Mouse (Mus musculus) limb, embryonic 14.5 days (tissue): ENCODE measurements around the gene Asic2. TPM values are rescaled to one million over a fixed set of nuclear protein-coding genes. Genes with fewer than 3 reads are reported as not detected.

Experiments
- ATAC-seq: fragments of 200-750 bp; cut with Nextera tagmentation; 2 replicates; pipeline ENCODE4 v1.8.0; 2017; ENCODE audit warnings: low read depth, moderate number of reproducible peaks, moderate TSS enrichment; ENCODE audit not compliant: low FRiP score
- DNase-seq: peaks from one replicate; pipeline ENCODE4 v3.0.0-alpha.2; 2015; ENCODE audit warnings: low spot score
- H3K27ac ChIP-seq: fragments of 300-500 bp; sonication (generic); replicated peaks from 2 replicates; pipeline ENCODE4 v1.5.1; 2014; ENCODE audit warnings: low read depth, mild to moderate bottlenecking, low read length, moderate library complexity, mixed read lengths
- H3K27me3 ChIP-seq: fragments of 300-500 bp; sonication (generic); 2 replicates; pipeline ENCODE4 v1.6.1; 2014; ENCODE audit warnings: low read length, mixed read lengths; ENCODE audit not compliant: control insufficient read depth, insufficient read depth
- H3K36me3 ChIP-seq: fragments of 300-500 bp; sonication (generic); 2 replicates; pipeline ENCODE4 v1.6.1; 2014; ENCODE audit warnings: mild to moderate bottlenecking, low read length, moderate library complexity, mixed read lengths; ENCODE audit not compliant: control insufficient read depth, insufficient read depth
- H3K4me1 ChIP-seq: fragments of 300-500 bp; sonication (generic); 2 replicates; pipeline ENCODE4 v1.6.1; 2014; ENCODE audit warnings: antibody characterized with exemption, low read length, mixed read lengths; ENCODE audit not compliant: control insufficient read depth, insufficient read depth
- H3K4me2 ChIP-seq: fragments of 300-500 bp; sonication (generic); replicated peaks from 2 replicates; pipeline ENCODE4 v1.6.1; 2014; ENCODE audit warnings: low read depth, mild to moderate bottlenecking, low read length, moderate library complexity; ENCODE audit not compliant: severe bottlenecking
- H3K4me3 ChIP-seq: fragments of 300-500 bp; sonication (generic); replicated peaks from 2 replicates; pipeline ENCODE4 v1.5.1; 2014; ENCODE audit warnings: low read length
- H3K9ac ChIP-seq: fragments of 300-500 bp; sonication (generic); 2 replicates; pipeline ENCODE4 v1.6.1; 2014; ENCODE audit warnings: mild to moderate bottlenecking, low read depth, low read length, moderate library complexity; ENCODE audit not compliant: severe bottlenecking
- H3K9me3 ChIP-seq: fragments of 300-500 bp; sonication (generic); 2 replicates; pipeline ENCODE4 v1.6.1; 2016; ENCODE audit warnings: low read length; ENCODE audit not compliant: control insufficient read depth
- POLR2A ChIP-seq: fragments of 200-500 bp; IDR thresholded peaks from 2 replicates; pipeline ENCODE4 v1.8.0; 2012; ENCODE audit warnings: inconsistent platforms, mild to moderate bottlenecking, moderate library complexity, borderline replicate concordance; ENCODE audit not compliant: insufficient read depth, insufficient read length; ENCODE audit errors: extremely low read depth
- WGBS: fragments of 180-500 bp; shearing (Covaris S2); extraction: QIAGEN DNeasy Blood & Tissue Kit; methylation state at CpG from one replicate; pipeline ENCODE4 v1.1.7; 2014; 5-methylcytosine and 5-hydroxymethylcytosine counted together
- polyA plus RNA-seq, 2 experiments: library from polyadenylated mRNA; depleted of rRNA in 1 of 2; stranded (reverse) in 1 of 2; unstranded in 1 of 2; fragments of >200 nt; fragmentation: Nextera tagmentation in 1 of 2; extraction: Ambion mirVana in 1 of 2; gene quantifications; 2 replicates each; pipeline versions ENCODE4 v1.2.1 to v1.2.3; 2012 to 2014

Asic2 gene
- polyA plus RNA-seq, 2 experiments = 0.72 to 1.3 TPM

DNA sequence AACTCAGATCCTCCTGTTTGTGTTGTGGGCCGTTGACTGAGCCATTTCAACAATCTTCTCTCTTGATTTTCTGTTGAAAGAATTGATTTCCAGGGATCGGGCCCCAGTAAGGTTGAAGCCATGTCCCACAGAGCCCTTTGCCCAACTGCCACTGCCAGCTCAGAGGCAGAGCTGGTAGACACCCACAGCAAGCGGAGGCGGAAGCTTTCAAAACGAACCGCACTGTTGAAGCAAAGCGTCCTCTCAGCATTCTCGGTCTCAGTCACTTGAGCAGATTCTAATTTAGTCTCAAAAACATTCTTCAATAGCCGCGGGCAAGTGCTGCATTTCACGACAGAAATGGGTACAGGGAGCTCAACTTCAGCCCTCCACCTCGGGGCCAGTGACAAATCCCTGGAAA lies 958.9 kb downstream of the Asic2 start:
- ATAC-seq = no peak
- H3K27me3 ChIP-seq = no peaks in the 10 kb centered on the region
- H3K9ac ChIP-seq = no peak overlapping the region
- H3K36me3 ChIP-seq = no peaks in the 10 kb centered on the region
- no peak overlapping the region for H3K4me3 ChIP-seq
- no peaks in the 10 kb centered on the region for H3K4me1 ChIP-seq
- H3K9me3 ChIP-seq = no peaks in the 10 kb centered on the region
- no peak overlapping the region for H3K4me2 ChIP-seq
- TF ChIP-seq POLR2A = no peak
- H3K27ac ChIP-seq = no peak overlapping the region
- no peak for DNase-seq
- 87% methylated on average over 12 of the region's 12 CpGs for WGBS

DNA sequence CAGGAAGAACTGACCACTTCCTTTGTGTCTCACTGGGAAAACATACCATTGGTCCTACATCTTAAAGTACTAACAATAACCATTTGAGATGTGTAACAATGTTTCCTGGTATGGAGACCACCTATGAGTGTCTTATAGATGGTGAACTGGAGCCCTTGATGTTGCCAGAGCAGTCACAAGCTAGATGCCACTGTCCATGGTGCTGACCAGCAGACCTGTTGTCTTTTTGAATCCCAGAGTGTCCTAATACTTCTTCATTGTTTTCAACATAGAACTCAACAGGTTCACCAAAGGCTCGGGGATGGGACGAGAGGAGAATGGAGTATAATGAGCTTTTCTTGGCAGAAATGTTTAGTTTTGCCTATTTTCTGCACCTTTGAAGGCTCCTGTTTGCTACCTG lies 962.4 kb downstream of the Asic2 start:
- Histone ChIP-seq H3K36me3 (no peaks in the 10 kb centered on the region), H3K27me3 (no peaks in the 10 kb centered on the region), H3K4me1 (no peaks in the 10 kb centered on the region), H3K9me3 (no peaks in the 10 kb centered on the region), H3K4me2 (no peak overlapping the region), H3K9ac (no peak overlapping the region), H3K4me3 (no peak overlapping the region), H3K27ac (no peak overlapping the region)
- DNase-seq = peak; percentile 77
- TF ChIP-seq POLR2A = no peak
- WGBS = 60% methylated on average over 2 of the region's 2 CpGs
- no peak for ATAC-seq

DNA sequence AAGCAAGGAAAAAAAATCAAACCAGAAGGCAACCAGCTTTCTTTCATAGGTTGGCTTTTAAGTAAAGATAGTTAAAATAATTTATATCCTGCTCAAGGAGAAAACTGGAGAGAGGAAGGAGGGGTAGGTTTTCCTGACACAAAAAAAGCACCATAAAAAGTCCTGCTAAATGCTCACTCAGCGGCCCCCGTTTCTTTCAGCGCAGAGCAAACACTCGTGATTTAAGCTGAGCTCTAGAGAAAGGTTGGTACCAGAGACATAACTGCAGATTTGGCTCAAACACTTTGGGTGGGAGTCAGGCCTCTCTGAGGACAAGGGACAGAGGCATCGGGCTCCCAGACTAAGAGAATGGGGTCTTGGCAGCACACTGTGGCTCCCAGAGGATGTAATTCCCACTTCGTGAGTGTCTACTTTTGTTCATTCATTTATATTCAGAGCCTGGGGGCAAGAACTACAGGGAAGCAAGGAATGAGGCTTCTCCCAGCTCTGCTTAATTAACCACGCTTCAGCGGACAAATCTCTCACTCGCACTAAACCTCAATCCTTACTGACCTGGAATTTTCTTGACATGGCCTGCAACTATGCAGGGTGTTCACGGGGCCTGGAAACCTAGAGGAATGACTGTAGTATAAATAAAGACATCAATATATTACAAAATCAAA lies 965.4 kb downstream of the Asic2 start:
- DNase-seq (no peak), ATAC-seq (no peak)
- no peak for TF ChIP-seq POLR2A
- H3K9ac ChIP-seq = no peak overlapping the region
- H3K4me2 ChIP-seq = no peak overlapping the region
- H3K9me3 ChIP-seq = no peaks in the 10 kb centered on the region
- no peaks in the 10 kb centered on the region for H3K36me3 ChIP-seq
- H3K4me3 ChIP-seq = no peak overlapping the region
- H3K27me3 ChIP-seq = no peaks in the 10 kb centered on the region
- no peak overlapping the region for H3K27ac ChIP-seq
- H3K4me1 ChIP-seq = no peaks in the 10 kb centered on the region
- 65% methylated on average over 10 of the region's 10 CpGs for WGBS

GRCm38 (mm10) chr11:80995621-80996020 lies 972.6 kb downstream of the Asic2 start:
- no peaks in the 10 kb centered on the region for H3K9me3 ChIP-seq
- no peaks in the 10 kb centered on the region for H3K36me3 ChIP-seq
- no peak overlapping the region for H3K4me3 ChIP-seq
- no peaks in the 10 kb centered on the region for H3K4me1 ChIP-seq
- H3K27ac ChIP-seq = no peak overlapping the region
- DNase-seq (no peak), ATAC-seq (no peak)
- TF ChIP-seq POLR2A = no peak
- no peak overlapping the region for H3K4me2 ChIP-seq
- 87% methylated on average over 5 of the region's 5 CpGs for WGBS
- no peaks in the 10 kb centered on the region for H3K27me3 ChIP-seq
- no peak overlapping the region for H3K9ac ChIP-seq

GRCm38 (mm10) chr11:80983530-80983929 lies 984.7 kb downstream of the Asic2 start:
- ATAC-seq (no peak), DNase-seq (no peak)
- no peak overlapping the region for H3K4me3 ChIP-seq
- no peaks in the 10 kb centered on the region for H3K9me3 ChIP-seq
- H3K36me3 ChIP-seq = no peaks in the 10 kb centered on the region
- no peaks in the 10 kb centered on the region for H3K27me3 ChIP-seq
- no peak overlapping the region for H3K27ac ChIP-seq
- no peaks in the 10 kb centered on the region for H3K4me1 ChIP-seq
- H3K4me2 ChIP-seq = no peak overlapping the region
- no peak overlapping the region for H3K9ac ChIP-seq
- no peak for TF ChIP-seq POLR2A
- WGBS = 84% methylated on average over 5 of the region's 5 CpGs
